Mouse (Mus musculus): Measurements from ENCODE around the gene Zbtb8os.
A peak's percentile ranks its signal among the peaks of the same experiment; 100 is the strongest.

The Zbtb8os gene

DNA sequence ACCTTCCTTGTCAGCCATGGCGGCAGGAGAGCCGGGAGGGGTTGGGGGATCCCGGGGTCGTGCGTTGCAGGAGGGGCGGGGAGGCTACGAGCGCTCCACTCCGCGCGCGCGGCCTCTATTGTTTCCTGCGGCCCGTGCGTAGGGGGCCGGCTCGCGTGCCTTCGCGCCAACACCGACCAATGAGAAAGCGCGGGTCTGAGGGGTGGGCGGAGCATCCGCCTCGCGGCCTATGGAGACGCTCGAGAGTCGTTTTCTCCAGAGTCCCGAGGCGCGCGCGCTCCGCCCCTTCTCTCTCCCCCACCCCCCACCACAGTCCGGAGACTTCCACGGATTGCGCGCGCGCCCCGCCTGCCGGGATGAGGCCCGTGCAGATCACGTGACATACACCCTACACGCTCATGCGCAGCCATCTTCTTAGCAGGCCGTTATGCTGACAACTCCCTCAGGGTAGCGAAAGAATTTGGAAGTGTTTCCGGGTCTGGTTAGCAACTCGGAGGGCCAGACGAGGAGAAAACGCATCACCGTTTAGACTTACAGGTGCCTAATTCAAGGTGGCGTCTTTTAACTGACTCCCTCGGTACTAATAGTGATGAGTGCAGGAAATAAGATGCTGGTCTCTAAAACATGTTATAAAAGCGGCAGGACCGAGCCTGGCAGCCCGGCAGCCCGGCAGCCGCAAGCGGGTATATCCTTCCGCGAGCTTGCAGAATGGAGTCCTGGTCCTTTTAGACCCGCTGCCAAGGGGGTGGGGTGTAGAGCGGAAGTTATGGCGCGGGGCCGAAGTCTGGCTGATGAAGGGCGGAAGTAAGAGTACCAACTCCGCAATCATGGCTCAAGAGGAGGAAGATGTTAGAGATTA, at the start of gene Zbtb8os, which contains the start of gene Rbbp4:
TSS of gene Zbtb8os (plus strand) at position 480 of the 859 bp plus-strand sequence.
TSS of gene Rbbp4 (minus strand) at position 155 of the 859 bp plus-strand sequence.
- DNase-seq, result peak; percentile 93 to 95

DNA sequence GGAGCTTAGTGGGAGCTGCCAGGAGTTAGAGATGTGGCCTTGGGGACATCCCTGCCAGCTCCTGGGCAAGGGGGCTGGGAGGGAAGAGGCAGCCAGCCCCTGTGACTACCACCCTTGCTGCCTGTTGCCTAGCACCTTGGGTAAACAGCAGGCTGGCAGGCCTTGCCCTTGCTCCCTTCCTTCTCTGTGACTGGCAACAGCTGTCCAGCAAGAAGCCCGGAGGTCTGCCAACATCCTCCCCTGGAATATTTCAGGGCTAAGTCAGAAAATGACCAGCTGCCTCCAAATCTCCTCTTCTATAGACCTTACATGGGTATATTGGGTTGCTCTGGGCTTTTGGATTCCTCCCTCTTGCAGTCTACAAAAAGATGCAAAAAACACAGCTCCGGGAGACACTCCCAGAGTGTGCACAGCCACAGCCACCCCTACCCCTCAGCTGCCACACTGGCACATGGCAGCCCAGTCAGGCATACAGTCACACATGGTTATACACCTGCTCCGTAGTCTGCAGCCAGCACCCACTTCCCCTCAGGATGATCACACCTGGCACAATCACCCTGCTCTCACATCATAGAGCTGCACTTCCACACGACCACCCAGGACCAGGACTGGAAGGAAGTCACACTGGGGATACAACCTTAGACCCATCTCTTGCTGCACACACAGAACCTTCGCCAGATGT, 49.4 kb upstream of the Zbtb8os start:
- peak; percentile 32 to 38 for DNase-seq

DNA sequence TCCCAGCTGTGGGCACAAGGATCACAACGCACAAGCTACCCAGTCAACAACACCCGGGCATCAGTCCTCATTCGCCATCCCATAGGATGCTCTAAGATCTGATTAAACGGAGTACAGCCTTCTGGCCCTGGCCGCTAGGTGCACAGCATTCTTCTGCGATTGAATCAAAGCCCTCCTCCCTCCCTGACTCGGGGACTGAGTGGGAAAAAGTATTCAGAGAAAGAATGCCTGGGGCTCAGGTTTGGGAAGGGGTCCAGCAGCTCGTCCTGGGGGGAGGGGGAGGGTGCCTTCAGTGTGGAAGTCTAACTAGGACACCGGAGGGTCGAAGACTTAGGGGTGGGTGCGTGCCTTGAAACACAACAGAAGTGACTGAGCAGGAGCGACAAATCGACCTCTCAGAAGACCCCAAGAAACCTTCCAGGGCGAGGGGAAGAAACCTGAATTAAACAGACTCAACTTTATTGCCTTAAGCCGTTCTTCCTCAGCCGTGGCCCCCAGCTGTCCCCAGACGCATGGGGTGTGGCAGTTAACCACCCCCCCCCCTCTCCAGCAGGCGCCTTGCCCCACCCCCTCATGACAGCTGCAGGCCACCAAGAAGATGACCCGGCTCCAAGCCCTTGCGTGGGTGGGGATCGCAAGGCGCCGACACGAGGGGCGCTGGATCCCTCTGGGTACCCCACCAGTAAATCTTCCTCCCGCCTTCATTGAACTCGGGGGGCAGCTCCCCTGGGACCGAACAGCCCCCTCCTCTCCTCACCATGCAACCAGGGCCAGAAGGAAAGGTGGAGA, 48.6 kb upstream of the Zbtb8os start:
- peak in 1 of 2 experiments; percentile 23 for DNase-seq

DNA sequence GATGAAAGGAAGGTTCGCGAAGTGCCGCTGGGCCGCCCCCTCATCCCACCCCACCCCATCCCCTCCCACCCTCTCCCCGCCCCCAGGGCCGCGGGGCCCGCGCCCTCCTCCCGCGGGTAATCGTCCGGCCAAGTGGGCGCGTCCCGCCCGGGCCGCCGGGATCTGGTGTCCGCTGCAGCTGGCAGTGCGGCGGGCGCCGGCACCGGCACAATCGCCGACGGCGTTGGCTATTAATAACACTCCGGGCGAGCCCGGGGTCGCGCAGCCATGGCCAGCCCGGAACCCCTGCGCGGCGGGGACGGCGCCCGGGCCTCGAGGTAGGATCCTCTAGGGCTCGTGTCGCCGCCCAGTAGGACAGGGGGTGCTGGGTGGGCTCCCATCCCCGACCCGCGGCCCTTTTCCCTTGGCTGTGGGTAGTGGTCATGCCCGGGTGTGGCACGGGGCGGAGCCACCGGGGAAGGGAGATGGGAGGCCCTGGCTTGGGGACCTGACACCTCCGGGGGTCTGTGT, 48.0 kb upstream of the Zbtb8os start, which contains the start of gene Sync:
TSS of gene Sync (plus strand) at position 146 of the 510 bp plus-strand sequence.
- peak; percentile 16 to 21 for DNase-seq

DNA sequence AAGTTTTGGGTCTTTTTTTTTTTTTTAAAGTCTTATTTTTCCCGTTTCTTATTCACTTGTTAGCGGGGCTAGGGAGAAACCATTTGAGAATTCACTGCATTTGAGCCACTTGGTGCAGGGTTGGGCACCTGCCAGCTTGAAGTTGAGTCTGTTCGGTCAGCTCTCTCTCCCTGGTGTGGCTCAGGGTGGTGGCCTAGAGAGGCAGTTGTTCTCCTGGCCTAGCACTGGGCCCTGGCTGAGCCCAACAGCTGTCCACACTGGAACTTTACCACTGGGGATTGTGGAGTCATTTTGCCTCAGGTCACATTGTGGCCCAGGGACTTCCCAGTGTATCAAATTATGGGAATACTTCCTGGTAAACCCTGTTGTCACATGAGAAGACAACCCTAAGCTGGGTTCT, 47.4 kb upstream of the Zbtb8os start:
- DNase-seq, result no peak

DNA sequence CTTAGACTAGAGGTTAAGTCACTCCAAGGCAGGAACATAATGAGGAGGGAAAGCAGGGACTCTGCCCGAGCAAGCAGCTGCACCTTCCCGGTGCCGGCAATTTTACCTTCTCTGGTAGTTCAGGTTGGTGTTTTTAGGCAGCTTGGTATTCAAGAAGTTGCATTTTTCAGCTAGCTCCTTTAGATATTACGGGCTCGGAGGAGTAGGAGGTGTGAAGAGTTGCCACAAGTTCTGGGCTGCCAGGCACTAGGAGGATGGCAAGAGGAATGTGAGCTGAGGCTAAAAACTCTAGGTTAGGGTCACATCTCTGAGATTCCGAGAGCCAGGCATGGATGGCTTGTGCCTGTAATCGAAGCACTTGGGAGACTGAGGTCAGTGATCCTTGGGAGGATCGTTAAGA, 45.8 kb upstream of the Zbtb8os start:
- no peak for DNase-seq

DNA sequence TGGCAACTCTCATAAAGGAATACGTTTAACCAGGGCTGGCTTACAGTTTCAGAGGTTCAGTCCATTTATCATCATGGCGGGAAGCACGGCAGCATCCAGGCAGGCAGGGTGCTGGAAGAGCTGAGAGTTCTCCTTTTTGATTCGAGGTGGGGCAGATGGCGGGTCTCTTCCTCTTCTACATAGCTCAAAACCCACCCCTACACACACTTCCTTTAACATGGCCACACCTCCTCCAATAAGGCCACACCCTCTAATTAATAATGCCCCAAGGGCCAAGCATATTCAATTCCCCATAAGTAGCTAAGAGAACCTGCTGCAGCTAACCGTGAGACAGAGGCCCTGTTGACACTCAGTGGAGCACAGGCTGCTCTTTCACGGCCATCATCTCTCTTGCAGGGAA, 42.7 kb upstream of the Zbtb8os start:
- no peak for DNase-seq

DNA sequence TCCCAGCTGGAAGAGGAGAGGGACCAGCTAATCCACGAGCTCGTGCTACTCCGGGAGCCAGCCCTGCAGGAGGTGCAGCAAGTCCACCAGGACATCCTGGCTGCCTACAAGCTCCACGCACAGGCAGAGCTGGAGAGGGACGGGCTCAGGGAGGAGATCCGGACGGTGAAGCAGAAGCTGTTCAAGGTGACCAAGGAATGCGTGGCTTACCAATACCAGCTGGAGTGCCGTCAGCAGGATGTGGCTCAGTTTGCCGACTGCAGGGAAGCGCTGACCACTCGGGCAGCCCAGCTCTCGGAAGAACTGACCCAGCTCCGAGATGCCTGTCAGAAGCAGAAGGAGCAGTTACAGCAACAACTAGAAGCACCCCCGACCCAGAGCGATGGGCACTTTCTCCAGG, 41.8 kb upstream of the Zbtb8os start:
- DNase-seq, result no peak

DNA sequence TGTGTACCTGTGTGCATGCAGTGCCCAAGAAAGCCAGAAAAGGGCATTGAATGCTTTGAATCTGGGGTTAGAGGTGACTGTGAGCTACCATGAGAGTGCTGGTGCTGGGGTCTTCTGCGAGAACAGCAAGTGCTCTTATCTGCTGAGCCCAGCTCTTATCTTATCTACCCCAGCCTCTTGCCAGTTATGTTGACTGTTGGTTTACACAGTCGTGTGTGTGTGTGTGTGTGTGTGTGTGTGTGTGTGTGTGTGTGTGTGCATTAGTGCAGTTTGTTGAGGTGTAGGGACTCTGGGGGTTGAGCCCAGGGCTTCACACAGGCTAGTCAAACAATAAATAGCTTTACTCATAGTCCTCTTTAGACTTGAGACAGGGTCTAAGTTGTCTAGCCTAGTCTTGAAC, 40.3 kb upstream of the Zbtb8os start:
- no peak for DNase-seq

DNA sequence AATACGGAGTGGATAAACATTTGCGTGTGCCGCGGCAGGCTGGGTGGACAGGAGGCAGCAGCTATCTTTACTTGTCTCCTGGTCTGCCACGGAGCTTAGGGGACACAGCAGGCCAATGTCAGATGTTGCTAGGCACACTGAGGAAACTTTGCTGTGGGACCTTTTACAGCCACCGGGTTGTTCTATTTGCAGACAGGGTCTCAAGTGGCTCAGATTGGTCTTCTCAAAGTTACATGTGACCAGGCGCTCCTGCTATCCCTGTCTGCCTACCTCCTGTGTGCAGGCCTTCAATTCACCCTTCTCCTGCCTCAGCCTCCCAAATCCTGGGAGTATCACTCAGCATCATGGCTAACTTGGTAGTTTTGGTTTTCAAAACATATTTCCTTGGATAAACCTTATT, 39.4 kb upstream of the Zbtb8os start:
- DNase-seq, result no peak

DNA sequence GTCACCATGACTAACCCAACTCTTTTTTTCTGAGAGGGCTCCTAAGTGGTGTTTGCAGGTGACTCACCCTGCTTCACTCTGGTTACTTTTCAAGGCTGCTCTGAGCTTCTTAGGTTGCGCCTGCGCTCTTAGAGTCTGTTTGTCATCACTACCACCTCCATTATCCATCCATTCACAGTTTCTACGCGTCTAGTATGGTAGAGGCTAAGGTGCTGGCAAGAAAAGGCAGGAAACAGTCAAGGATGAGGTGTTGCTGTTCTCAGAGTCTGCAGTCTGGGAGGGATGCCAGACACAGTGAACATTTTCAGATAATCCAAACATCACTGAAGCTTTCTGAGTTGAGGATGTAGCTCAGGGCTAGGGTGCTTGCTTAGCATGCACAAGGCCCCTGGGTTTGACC, 37.8 kb upstream of the Zbtb8os start:
- no peak for DNase-seq

DNA sequence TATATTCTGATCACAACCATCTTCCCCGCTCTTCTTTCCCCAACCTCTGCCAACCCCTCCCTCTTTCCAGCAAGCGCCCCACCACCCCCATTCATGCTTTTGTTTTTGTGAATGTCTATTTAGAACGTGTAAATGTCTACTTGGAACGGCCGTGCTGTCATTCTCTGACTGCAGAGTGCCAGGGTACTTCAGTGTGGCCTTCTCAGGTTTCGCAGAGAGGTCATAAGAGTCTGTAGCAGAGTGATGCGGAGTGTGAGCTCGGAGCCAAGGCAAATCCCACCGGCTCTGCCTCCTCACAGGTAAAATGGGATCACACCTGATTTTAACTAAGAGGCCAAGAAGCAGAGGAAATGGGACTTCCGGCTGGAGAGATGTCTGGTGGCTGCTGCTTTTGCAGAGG, 36.4 kb upstream of the Zbtb8os start:
- no peak for DNase-seq

DNA sequence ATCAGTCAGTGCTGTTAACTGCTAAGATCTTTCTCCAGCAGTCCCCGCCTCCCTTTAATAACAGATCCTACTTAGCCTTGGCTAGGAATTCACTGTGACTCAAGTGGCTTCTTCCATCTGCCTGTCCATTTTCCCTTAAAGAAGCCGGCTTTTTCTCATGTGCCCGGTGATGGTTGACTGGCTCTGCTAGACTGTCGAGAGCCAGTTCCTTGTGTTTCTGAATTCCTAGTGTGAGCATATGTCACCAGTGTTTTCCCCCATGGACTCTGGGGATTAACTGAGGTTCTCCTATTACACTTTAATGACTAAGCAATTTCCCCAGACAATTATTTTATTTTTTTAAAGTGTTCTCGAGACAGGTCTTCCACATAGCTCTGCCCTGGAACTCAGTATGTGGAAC, 32.1 kb upstream of the Zbtb8os start:
- no peak for DNase-seq

DNA sequence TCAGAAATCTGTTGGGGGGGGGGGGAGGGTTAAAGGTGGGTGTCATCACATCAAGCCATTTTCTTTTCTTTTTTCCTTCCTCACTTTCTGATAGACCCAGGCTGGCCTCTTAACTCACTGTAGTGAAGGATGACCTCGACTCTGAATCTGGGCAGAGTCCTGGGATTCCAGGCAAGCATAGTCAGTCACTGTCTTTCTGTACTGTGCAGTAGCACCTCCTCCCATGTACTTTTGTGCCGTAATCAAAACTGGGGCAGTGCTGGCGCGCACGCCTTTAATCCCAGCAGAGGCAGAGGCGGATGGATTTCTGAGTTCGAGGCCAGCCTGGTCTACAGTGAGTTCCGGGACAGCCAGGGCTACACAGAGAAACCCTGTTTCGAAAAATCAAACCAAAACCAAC, 31.7 kb upstream of the Zbtb8os start:
- no peak for DNase-seq

DNA sequence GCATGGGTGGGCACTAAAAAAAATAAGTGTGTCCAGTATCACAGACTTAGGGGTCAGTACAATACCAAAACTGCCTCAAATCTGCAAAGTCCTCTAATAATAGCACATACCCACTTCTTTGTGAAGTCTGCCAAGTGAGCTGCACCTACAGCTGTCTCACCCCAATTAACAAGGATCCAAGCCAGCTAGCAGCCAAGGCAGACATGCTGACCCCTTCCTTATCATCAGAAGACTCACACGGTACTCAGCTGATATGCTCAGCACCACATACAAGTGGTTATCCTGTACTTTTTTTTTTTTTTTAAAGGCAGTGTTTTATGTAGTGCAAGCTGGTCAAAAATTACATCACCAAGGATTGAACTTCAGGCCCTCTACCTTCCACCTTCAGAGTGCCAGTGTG, 31.2 kb upstream of the Zbtb8os start:
- no peak for DNase-seq

DNA sequence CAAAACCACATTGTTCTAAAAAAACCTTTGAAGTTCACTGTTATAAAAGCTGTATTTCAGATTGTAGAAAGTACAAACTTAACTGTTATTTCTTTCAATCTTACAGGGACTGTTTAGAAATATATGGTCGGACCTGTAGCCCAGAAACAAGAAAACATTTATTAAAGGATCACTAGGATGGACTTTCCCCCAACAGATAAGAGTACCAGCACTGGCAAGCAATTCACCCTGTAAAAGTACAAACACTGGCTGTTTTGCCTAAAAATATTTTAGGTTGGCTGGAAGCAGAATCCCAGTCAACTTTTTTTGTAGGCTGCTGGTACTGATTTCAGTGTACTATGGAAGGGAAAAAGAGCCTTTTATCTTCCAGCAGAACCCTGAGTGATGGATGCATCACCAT, 27.6 kb upstream of the Zbtb8os start:
- no peak for DNase-seq

DNA sequence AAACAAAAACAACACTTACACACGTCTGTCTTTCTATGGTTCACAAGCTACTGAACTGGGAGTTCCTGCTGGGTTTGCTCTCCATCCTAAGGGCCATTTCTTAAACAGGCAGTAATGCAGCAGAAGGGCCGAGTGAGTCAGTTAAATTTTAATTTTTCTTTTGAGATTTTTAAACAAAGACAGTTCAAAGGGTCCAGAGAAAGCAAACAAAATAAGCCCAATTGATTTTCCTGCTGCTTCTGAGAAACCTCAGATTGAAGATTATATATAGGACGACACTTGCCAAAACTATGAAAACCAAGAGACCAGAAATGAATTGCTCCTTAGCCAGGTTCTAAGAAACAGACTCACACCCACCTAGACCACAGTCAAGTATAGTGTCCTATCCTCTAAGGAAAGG, 21.6 kb upstream of the Zbtb8os start:
- no peak for DNase-seq

DNA sequence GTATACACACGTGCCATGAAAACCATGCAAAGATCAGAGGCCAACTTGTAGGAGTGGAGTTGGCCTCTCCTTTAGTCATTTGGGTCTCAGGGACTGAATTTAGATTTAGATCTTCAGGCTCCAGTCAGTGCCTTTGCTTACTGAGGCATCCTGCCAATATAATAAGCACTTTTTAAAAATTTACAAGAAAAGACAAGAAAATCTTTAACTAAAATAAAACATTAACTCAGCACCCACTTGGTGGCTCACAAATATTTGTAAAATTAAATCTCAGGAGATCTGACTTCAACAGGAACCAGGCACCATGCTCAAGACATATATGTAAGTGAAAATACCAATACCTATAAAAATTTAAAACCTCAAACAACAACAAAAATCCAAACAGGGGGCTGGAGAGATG, 14.6 kb upstream of the Zbtb8os start:
- no peak for DNase-seq

DNA sequence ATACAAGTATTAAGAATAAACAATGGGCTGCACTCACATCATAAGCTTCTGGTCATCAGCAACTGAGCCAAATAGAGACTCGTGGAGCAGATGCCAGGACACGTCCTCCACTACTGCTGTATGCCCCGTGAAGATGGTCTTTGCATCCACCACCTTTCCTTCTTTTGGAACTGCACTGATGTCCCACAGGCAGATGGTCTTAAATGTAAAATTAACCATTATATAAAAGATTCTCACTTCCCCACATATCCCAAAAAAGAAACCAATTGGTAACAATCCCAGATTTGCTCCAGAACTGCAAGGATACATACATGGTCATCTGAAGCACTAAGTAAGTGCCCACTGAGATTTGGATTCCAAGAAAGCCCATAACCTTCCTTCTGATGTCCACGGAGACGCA, 13.5 kb upstream of the Zbtb8os start:
- no peak for DNase-seq

DNA sequence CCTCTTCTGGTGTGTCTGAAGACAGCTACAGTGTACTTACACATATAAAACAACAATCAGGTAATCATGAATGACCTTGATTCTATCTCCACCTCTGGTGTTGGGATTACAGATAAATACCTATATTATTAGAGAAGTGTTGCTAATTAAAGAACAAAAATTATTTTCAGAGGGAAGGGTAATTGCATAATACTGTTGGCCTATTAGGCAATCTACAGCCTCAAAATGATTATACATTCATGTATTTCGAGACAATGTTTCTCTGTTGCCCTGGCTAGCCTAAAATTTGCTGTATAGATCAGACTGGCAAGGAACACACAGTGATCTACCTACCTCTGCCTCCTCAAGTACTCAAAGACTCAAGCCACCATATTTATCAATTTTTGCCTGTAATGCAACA, 12.0 kb upstream of the Zbtb8os start:
- no peak for DNase-seq

DNA sequence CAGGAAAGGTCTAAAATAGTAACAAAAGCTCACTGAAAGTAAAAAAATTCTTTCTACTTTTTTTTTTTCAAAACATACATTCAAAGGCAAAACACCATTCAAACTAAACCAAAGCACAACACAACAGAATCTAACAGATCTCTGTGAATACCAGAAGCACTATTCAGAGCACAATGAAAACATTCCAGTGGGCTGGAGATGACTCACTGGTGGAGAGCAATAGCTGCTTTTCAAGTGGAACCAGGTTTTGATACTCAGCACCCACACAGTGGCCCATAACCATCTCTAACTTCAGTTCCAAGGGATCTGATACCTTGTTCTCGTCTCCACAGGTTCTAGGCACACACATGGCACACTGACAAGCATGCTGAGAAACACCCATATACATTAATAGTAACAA, 10.7 kb upstream of the Zbtb8os start:
- DNase-seq, result no peak

DNA sequence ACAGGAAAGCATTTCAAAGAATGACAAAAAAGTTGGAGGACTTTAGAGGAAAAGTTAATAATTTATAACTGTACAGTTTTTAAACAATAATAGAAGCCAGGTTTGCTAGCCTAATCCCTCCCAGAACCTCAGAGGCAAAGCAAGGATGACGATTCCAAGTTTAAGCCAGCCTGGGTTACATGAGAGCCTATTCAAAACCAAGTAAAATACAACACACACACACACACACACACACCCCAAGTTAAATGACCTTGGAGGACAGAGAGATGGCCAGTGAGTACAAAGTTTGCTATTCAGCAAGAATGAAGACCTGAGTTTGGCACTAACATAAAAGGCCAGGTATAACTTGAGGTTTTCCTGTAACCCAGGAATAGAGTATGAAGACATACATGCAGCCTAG, 9.3 kb upstream of the Zbtb8os start:
- DNase-seq, result no peak

DNA sequence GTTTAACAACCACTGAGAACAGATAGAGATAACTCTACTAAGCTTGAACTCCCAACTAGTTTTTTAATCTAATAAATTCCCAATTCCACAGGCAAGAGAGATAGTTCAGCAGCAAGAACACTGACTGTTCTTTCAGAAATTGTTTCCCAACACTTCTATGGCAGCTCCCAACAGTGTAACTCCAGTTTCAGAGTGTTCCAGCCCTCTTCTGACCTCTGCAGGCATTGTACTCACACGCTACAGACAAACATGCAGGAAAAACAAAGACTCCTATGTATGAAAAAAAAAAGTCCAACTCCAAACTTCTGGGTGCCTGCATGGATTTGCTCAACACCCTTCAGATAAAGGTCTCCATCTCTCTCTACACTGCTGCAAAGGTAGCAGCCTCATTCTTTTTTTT, 2.6 kb upstream of the Zbtb8os start:
- DNase-seq, result no peak

Measured in B cell, adult 2 months (primary cell).